Mouse (Mus musculus) E14TG2a.4 (cell line): ENCODE data around the gene Bcl2l15.

Source experiments
- CTCF ChIP-seq: conservative IDR thresholded peaks from 2 replicates; pipeline ENCODE4 v1.5.1; 2014; ENCODE audit warnings: low read length
- NANOG ChIP-seq: IDR thresholded peaks from 2 replicates; pipeline ENCODE4 v1.6.1; 2014; ENCODE audit warnings: borderline replicate concordance, low read length, mixed read lengths

- no peak for TF ChIP-seq CTCF
- TF ChIP-seq NANOG, result no peak
These were observed 43.3 kb upstream of the Bcl2l15 start for GRCm38 (mm10) chr3:103789096-103789495.
